Mouse (Mus musculus): Measurements from ENCODE around the gene Stx1b.

DNA sequence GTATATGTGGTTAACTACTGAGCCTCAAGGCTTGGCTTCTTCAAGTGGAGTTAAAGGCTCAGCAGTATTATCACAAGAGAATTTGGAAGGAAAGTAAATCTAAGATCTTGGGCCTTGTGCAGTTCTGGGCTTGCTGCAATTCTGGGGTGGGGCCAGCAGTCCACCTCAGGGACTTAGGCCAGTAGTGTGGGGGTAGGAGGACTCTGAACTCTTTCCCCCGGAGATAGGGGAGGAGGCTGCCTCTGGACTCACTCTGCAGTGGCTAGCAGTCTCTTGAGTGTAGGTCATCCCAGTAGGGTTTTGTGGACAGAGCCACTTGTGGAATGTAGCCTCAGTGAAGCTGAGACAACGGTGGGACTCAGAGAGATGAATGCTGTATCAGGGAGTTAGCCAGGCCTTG is 58.6 kb downstream of the Stx1b start:
- no peak for TF ChIP-seq CTCF (IDR thresholded peaks at IDR 0.05; ENCODE audit: low read depth)
- no peak for TF ChIP-seq EP300 (IDR thresholded peaks at IDR 0.05; ENCODE audit: low read depth)

All from liver, embryonic 14.5 days (tissue).